Mouse (Mus musculus) kidney, postnatal 0 days (tissue): Measurements from ENCODE around the gene Sytl2. TPM values are rescaled to one million over a fixed set of nuclear protein-coding genes. Genes with fewer than 3 reads are reported as not detected.

Experiments used
- ATAC-seq: fragments of 200-750 bp; cut with Nextera tagmentation; replicated peaks from 2 replicates; pipeline ENCODE4 v1.8.0; 2017; ENCODE audit warnings: low read depth, moderate number of reproducible peaks, moderate TSS enrichment, moderate library complexity; ENCODE audit not compliant: low FRiP score
- DNase-seq: peaks from one replicate; pipeline ENCODE4 v3.0.0-alpha.2; 2016; ENCODE audit warnings: low spot score
- H3K27ac ChIP-seq: fragments of 300-500 bp; sonication (generic); 2 replicates; pipeline ENCODE4 v1.5.1; 2014; ENCODE audit warnings: mild to moderate bottlenecking
- H3K27me3 ChIP-seq: fragments of 300-500 bp; sonication (generic); 2 replicates; pipeline ENCODE4 v1.6.1; 2014; ENCODE audit warnings: low read length, mixed read lengths; ENCODE audit not compliant: insufficient read depth
- H3K36me3 ChIP-seq: fragments of 300-500 bp; sonication (generic); 2 replicates; pipeline ENCODE4 v1.6.1; 2014; ENCODE audit warnings: low read length, mixed read lengths; ENCODE audit not compliant: insufficient read depth
- H3K4me1 ChIP-seq: fragments of 300-500 bp; sonication (generic); replicated peaks from 2 replicates; pipeline ENCODE4 v1.6.1; 2014; ENCODE audit warnings: antibody characterized with exemption, low read length, mixed read lengths; ENCODE audit not compliant: insufficient read depth
- H3K4me2 ChIP-seq: fragments of 300-500 bp; sonication (generic); 2 replicates; pipeline ENCODE4 v1.6.1; 2014; ENCODE audit warnings: mild to moderate bottlenecking, low read length, moderate library complexity, mixed read lengths
- H3K4me3 ChIP-seq: fragments of 300-500 bp; sonication (generic); replicated peaks from 2 replicates; pipeline ENCODE4 v1.5.1; 2014; ENCODE audit warnings: low read depth, low read length
- H3K9ac ChIP-seq: fragments of 300-500 bp; sonication (generic); 2 replicates; pipeline ENCODE4 v1.6.1; 2014; ENCODE audit warnings: low read depth, low read length
- H3K9me3 ChIP-seq: fragments of 300-500 bp; sonication (generic); replicated peaks from 2 replicates; pipeline ENCODE4 v1.6.1; 2016; ENCODE audit warnings: low read length, inconsistent platforms, mixed read lengths
- CTCF ChIP-seq: IDR thresholded peaks from 2 replicates; pipeline ENCODE4 v1.5.1; 2016; ENCODE audit warnings: antibody characterized with exemption, low read depth, mild to moderate bottlenecking, moderate library complexity
- WGBS: fragments of 180-500 bp; shearing (Covaris S2); extraction: QIAGEN DNeasy Blood & Tissue Kit; methylation state at CpG from one replicate; pipeline ENCODE4 v1.1.7; 2014; 5-methylcytosine and 5-hydroxymethylcytosine counted together
- polyA plus RNA-seq: library from polyadenylated mRNA; unstranded; fragments of >200 nt; fragmentation: Nextera tagmentation; extraction: Ambion mirVana; gene quantifications from 2 replicates; pipeline ENCODE4 v1.2.1, GENCODE M21; 2015

Sytl2 gene
- polyA plus RNA-seq, 1 experiment from 2014 or later, result 16.5 TPM

DNA sequence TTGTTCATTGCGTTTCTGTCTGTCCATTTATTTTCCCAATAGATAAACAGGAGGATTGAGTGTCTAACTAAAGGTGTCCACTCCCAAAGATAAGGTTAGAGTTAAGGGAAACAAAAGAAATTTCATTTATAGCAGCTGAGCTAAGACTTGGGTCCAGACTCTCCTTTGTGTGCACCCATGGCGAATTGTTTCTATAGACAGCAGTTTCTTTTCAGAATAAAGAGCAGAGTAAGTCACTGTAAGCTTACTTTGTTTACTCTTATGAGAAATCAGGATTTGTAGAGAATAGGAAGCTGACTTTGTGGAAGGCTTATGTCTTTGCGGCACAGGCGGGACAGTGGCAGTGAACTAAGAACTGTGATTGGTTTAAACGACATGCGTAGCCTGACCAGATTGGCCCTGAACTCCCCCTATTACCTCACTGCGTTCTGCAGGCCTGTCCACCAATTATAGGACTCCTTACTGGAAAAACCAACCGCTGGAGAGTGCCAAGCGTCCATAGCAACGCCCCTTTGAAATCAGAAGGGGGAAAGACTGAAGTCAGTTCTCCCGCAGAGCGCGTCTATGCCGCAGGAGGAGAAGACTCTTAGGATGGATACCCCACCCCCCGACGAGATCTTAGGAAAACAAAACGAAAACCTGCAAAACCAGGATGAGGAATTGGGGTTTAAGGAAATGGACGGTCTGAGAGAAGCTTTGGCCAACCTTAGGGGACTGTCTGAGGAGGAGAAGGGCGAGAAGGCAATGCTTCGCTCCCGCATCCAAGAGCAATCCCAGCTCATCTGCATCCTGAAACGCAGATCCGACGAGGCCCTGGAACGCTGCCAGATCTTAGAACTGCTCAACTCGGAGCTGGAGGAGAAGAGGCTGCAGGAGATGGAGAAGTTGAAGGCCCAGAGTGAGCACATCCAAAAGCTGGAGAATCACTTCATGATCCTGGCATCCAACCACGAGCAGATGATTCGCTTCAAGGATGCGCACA, 124.3 kb downstream of the Sytl2 start, which contains the start of gene Ccdc89:
Gene Ccdc89 (plus strand): TSS at position 558 of the 982 bp plus-strand sequence.
- DNase-seq (peak; percentile 97), ATAC-seq (peak; percentile 100)
- H3K27ac ChIP-seq, result 0 out of 2 replicates have a peak within 1 kb of the TSS, but pooled peaks have one; percentile 15
- no peaks in the 10 kb centered on the region for H3K4me1 ChIP-seq
- H3K36me3 ChIP-seq, result no peaks in the 10 kb centered on the region
- 0 out of 2 replicates have a peak within 1 kb of the TSS, but pooled peaks have one; percentile 24 for H3K9ac ChIP-seq
- 21% methylated on average over 29 of the region's 29 CpGs for WGBS
- H3K4me2 ChIP-seq, result peak within 1 kb of the TSS; percentile 62
- H3K27me3 ChIP-seq, result no peaks in the 10 kb centered on the region
- no peaks in the 10 kb centered on the region for H3K9me3 ChIP-seq
- TF ChIP-seq CTCF, result no peak
- peak within 1 kb of the TSS; percentile 25 for H3K4me3 ChIP-seq

DNA sequence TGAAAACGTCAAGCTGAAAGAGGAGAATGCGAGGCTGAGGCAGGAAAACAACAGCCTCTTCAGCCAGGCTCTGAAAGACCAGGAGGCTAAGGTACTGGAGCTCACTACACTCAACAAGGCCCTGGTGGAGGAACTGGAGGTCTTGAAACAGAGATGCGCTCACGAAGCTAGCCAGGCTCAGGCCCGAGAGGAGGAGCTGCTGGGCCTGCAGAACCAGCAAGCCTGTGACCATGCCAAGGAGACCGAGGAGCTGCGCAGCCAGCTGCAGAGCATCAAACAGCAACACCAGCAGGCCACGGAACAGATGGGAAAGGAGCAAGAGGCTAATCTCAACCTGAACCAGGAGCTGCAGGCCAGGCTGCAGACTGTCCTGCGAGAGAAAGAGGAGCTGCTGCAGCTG, 125.0 kb downstream of the Sytl2 start:
- WGBS, result 62% methylated on average over 9 of the region's 9 CpGs
- Histone ChIP-seq H3K27me3 (no peaks in the 10 kb centered on the region), H3K27ac (no peak overlapping the region), H3K9me3 (no peaks in the 10 kb centered on the region), H3K9ac (no peak overlapping the region), H3K36me3 (no peaks in the 10 kb centered on the region), H3K4me3 (peak overlapping the region; percentile 25), H3K4me1 (no peaks in the 10 kb centered on the region), H3K4me2 (peak overlapping the region; percentile 62)
- DNase-seq (no peak), ATAC-seq (no peak)
- no peak for TF ChIP-seq CTCF

DNA sequence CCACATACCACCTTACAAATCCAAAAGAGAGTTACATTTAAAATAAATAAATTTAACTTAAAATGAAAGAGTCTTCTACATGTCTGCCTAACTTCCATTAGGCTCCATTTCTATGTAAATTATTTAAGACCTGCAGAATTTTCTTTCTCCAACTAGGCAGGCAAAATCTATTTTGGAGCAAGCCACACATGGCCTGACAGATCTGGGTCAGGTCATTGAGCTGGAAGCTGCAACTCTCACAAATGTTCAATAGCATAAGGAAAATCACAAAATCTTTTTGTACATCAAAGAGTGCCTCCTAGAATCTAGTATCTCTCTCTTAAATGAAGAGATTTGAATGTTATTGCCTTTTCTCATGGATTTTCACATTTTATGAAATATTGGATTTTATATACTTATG, 130.2 kb downstream of the Sytl2 start:
- Histone ChIP-seq H3K9me3 (no peaks in the 10 kb centered on the region), H3K4me3 (no peak overlapping the region), H3K27ac (no peak overlapping the region), H3K27me3 (no peaks in the 10 kb centered on the region), H3K36me3 (no peaks in the 10 kb centered on the region), H3K9ac (no peak overlapping the region), H3K4me2 (no peak overlapping the region), H3K4me1 (no peaks in the 10 kb centered on the region)
- DNase-seq, result no peak
- TF ChIP-seq CTCF, result no peak
- no peak for ATAC-seq

DNA sequence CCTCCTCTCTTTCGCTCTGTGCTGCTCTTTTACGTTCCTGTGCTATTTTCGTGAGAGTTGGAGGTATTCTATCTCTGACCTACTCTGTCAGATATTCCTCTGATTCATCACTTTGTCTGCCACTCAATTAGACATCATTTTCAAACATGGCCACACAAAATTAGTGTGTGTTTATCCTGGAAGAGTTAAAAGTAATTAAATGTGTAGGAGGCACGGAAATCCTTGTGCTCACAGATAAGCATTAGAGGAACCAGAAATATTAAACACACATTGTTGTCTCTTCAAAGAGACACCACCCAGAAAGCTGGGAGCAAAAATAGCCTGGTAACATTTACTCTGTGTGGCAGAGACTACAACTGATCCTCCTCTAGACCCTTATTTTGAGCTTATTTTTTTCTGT, 138.0 kb downstream of the Sytl2 start:
- no peak for ATAC-seq
- H3K4me1 ChIP-seq, result no peaks in the 10 kb centered on the region; the same call in 1 of the 2 replicates
- H3K4me2 ChIP-seq, result no peak overlapping the region
- H3K27me3 ChIP-seq, result no peaks in the 10 kb centered on the region
- no peak overlapping the region for H3K4me3 ChIP-seq
- H3K9ac ChIP-seq, result no peak overlapping the region
- no peaks in the 10 kb centered on the region for H3K36me3 ChIP-seq
- H3K9me3 ChIP-seq, result no peaks in the 10 kb centered on the region
- no peak for TF ChIP-seq CTCF
- 86% methylated on average over 4 of the region's 4 CpGs for WGBS
- no peak for DNase-seq
- no peak overlapping the region for H3K27ac ChIP-seq

DNA sequence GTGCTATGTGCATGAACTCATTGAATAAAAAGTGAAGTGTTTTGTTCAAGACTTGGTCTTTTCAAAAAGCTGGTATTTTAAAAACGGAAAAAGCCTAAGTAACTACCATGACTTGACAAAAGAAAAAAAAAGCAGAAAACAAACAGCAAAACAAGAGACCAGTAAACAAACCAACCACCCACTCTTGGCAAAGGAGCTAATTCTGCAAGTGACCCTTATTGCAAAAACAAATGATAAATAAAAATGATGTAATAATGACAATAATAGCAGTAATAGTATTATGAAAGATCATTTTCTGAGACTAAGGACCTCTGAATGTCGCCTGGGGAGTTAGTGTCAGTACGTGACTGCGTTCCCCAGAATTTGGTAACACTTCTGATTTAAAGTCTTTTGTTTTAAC, 140.0 kb downstream of the Sytl2 start:
- 8% methylated on average over 4 of the region's 4 CpGs for WGBS
- H3K9me3 ChIP-seq, result no peaks in the 10 kb centered on the region
- H3K36me3 ChIP-seq, result no peaks in the 10 kb centered on the region
- TF ChIP-seq CTCF, result no peak
- DNase-seq, result no peak
- peak overlapping the region; percentile 94 for H3K4me3 ChIP-seq
- no peak for ATAC-seq
- peak overlapping the region; percentile 98 for H3K9ac ChIP-seq
- H3K27me3 ChIP-seq, result no peaks in the 10 kb centered on the region
- no peaks in the 10 kb centered on the region; the same call in 1 of the 2 replicates for H3K4me1 ChIP-seq
- peak overlapping the region; percentile 99; the same call in 1 of the 2 replicates for H3K27ac ChIP-seq
- H3K4me2 ChIP-seq, result peak overlapping the region; percentile 60

DNA sequence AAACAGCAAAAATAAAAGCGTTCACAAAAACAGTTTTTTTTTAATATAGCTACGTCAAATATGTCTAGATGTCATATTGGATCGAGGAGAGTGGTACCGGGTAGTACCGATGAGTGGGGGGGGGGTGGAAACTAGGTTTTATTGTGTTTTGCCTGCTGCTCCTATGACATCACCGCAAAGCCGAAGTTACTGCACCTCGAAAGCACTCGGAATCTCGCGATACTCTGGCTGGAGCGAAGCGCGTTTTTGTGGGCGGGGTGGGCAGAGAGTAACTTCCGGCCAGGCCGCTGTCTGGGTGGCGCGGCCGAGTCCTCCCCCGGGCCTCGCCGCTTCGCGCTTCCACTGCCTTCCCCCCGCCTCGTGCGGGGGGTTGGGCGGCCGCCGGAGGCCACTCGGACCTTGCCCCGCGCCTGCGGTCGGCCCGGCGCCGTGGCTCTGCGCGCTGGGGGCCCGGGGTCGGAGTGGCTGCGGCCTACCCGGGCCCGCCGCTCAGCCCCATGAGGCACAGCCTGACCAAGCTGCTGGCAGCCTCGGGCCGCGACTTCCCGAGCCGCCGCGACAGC, 140.5 kb downstream of the Sytl2 start, which contains the start of gene Crebzf:
Gene Crebzf (plus strand): TSS at position 212 of the 563 bp plus-strand sequence.
- peak within 1 kb of the TSS; percentile 60 for H3K4me2 ChIP-seq
- under 1% methylated on average over 54 of the region's 54 CpGs for WGBS
- H3K27ac ChIP-seq, result peak within 1 kb of the TSS; percentile 99
- no peaks in the 10 kb centered on the region for H3K27me3 ChIP-seq
- no peaks in the 10 kb centered on the region; the same call in 1 of the 2 replicates for H3K4me1 ChIP-seq
- no peaks in the 10 kb centered on the region for H3K9me3 ChIP-seq
- peak within 1 kb of the TSS; percentile 98 for H3K9ac ChIP-seq
- peak; percentile 95 for ATAC-seq
- DNase-seq, result peak; percentile 99
- TF ChIP-seq CTCF, result no peak
- 0 out of 2 replicates have a peak, but pooled peaks cover 2% of the 10 kb centered on the region for H3K36me3 ChIP-seq
- H3K4me3 ChIP-seq, result peak within 1 kb of the TSS; percentile 94
